Mouse (Mus musculus): Measurements from ENCODE around the gene Pef1.

GRCm38 (mm10) chr4:130078816-130079485, 23.4 kb upstream of the Pef1 start:
- TF ChIP-seq CEBPB (IDR thresholded peaks at IDR 0.05; ENCODE audit: insufficient read depth, poor library complexity, severe bottlenecking) (no peak), MAX (IDR thresholded peaks at IDR 0.05; ENCODE audit: low read depth) (no peak), TCF12 (IDR thresholded peaks at IDR 0.05; ENCODE audit: insufficient read depth, poor library complexity, severe bottlenecking) (no peak), E2F4 (IDR thresholded peaks at IDR 0.05; ENCODE audit: insufficient read depth) (no peak), MYOG (IDR thresholded peaks at IDR 0.05; ENCODE audit: control insufficient read depth in 1 of 3, insufficient read depth in 1 of 3, insufficient read length in 2 of 3, low read depth in 2 of 3) (no peak), POLR2A (IDR thresholded peaks at IDR 0.05; ENCODE audit: insufficient read length, low read depth) (no peak)

All from myocyte (in vitro differentiated cells).